Mouse (Mus musculus): ENCODE data around the gene Acaa1b. TPM values are rescaled to one million over a fixed set of nuclear protein-coding genes. Genes with fewer than 3 reads are reported as not detected.

Acaa1b gene
- polyA plus RNA-seq (2011; ENCODE audit: insufficient read depth, insufficient read length, low read depth, missing spikeins): 0.78 and 2.1 TPM in 2 replicates

- Histone ChIP-seq H3K9me3 (replicated peaks; ENCODE audit: control insufficient read depth, insufficient read depth, low read length, poor library complexity, severe bottlenecking) (no peaks in the 10 kb centered on the region), H3K36me3 (ENCODE audit: control insufficient read depth, insufficient read depth, low read length, poor library complexity, severe bottlenecking) (no peaks in the 10 kb centered on the region), H3K4me1 (ENCODE audit: control insufficient read depth, insufficient read depth, low read length) (no peaks in the 10 kb centered on the region), H3K27me3 (ENCODE audit: control insufficient read depth, insufficient read depth, low read length, poor library complexity, severe bottlenecking) (no peaks in the 10 kb centered on the region), H3K27ac (ENCODE audit: insufficient read depth, low read length) (no peak within 1 kb of the TSS), H3K9ac (ENCODE audit: low read depth, poor library complexity, severe bottlenecking) (peak within 1 kb of the TSS; percentile 82), H3K4me3 (ENCODE audit: low read depth, low read length) (peak within 1 kb of the TSS; percentile 88)
- TF ChIP-seq POLR2A (IDR thresholded peaks at IDR 0.05; ENCODE audit: insufficient read depth, low read length) (no peak), CTCF (IDR thresholded peaks at IDR 0.05; ENCODE audit: low read depth, low read length) (peak; percentile 65), EP300 (IDR thresholded peaks at IDR 0.05; ENCODE audit: insufficient read depth, low read depth, low read length) (no peak)
These were observed at the start of gene Acaa1b for GRCm38 (mm10) chr9:119156278-119157201. TSS of gene Acaa1b (minus strand) at chr9:119157093.

GRCm38 (mm10) chr9:119206666-119207065 lies 49.8 kb upstream of the Acaa1b start:
- TF ChIP-seq EP300 (IDR thresholded peaks at IDR 0.05; ENCODE audit: insufficient read depth, low read depth, low read length) (no peak), POLR2A (IDR thresholded peaks at IDR 0.05; ENCODE audit: insufficient read depth, low read length) (no peak), CTCF (IDR thresholded peaks at IDR 0.05; ENCODE audit: low read depth, low read length) (no peak)
- peaks cover 25% of the 10 kb centered on the region for H3K9me3 ChIP-seq (replicated peaks; ENCODE audit: control insufficient read depth, insufficient read depth, low read length, poor library complexity, severe bottlenecking)
- no peaks in the 10 kb centered on the region for H3K27me3 ChIP-seq (ENCODE audit: control insufficient read depth, insufficient read depth, low read length, poor library complexity, severe bottlenecking)
- no peaks in the 10 kb centered on the region for H3K4me1 ChIP-seq (ENCODE audit: control insufficient read depth, insufficient read depth, low read length)
- no peak overlapping the region for H3K4me3 ChIP-seq (ENCODE audit: low read depth, low read length)
- H3K27ac ChIP-seq (ENCODE audit: insufficient read depth, low read length): no peak overlapping the region
- H3K9ac ChIP-seq (ENCODE audit: low read depth, poor library complexity, severe bottlenecking): no peak overlapping the region
- H3K36me3 ChIP-seq (ENCODE audit: control insufficient read depth, insufficient read depth, low read length, poor library complexity, severe bottlenecking): no peaks in the 10 kb centered on the region

- no peaks in the 10 kb centered on the region for H3K27me3 ChIP-seq (ENCODE audit: control insufficient read depth, insufficient read depth, low read length, poor library complexity, severe bottlenecking)
- H3K9me3 ChIP-seq (replicated peaks; ENCODE audit: control insufficient read depth, insufficient read depth, low read length, poor library complexity, severe bottlenecking): peaks cover 23% of the 10 kb centered on the region
- TF ChIP-seq POLR2A (IDR thresholded peaks at IDR 0.05; ENCODE audit: insufficient read depth, low read length) (no peak), CTCF (IDR thresholded peaks at IDR 0.05; ENCODE audit: low read depth, low read length) (no peak), EP300 (IDR thresholded peaks at IDR 0.05; ENCODE audit: insufficient read depth, low read depth, low read length) (no peak)
- no peak overlapping the region for H3K27ac ChIP-seq (ENCODE audit: insufficient read depth, low read length)
- no peaks in the 10 kb centered on the region for H3K4me1 ChIP-seq (ENCODE audit: control insufficient read depth, insufficient read depth, low read length)
- no peak overlapping the region for H3K4me3 ChIP-seq (ENCODE audit: low read depth, low read length)
- H3K9ac ChIP-seq (ENCODE audit: low read depth, poor library complexity, severe bottlenecking): no peak overlapping the region
- no peaks in the 10 kb centered on the region for H3K36me3 ChIP-seq (ENCODE audit: control insufficient read depth, insufficient read depth, low read length, poor library complexity, severe bottlenecking)
These were observed 48.9 kb upstream of the Acaa1b start for GRCm38 (mm10) chr9:119205756-119206155.

GRCm38 (mm10) chr9:119203617-119204016 lies 46.7 kb upstream of the Acaa1b start:
- no peak for TF ChIP-seq EP300 (IDR thresholded peaks at IDR 0.05; ENCODE audit: insufficient read depth, low read depth, low read length)
- TF ChIP-seq CTCF (IDR thresholded peaks at IDR 0.05; ENCODE audit: low read depth, low read length): no peak
- no peak overlapping the region for H3K4me3 ChIP-seq (ENCODE audit: low read depth, low read length)
- H3K9me3 ChIP-seq (replicated peaks; ENCODE audit: control insufficient read depth, insufficient read depth, low read length, poor library complexity, severe bottlenecking): peaks cover 23% of the 10 kb centered on the region
- H3K27ac ChIP-seq (ENCODE audit: insufficient read depth, low read length): no peak overlapping the region
- no peaks in the 10 kb centered on the region for H3K27me3 ChIP-seq (ENCODE audit: control insufficient read depth, insufficient read depth, low read length, poor library complexity, severe bottlenecking)
- H3K36me3 ChIP-seq (ENCODE audit: control insufficient read depth, insufficient read depth, low read length, poor library complexity, severe bottlenecking): no peaks in the 10 kb centered on the region
- H3K9ac ChIP-seq (ENCODE audit: low read depth, poor library complexity, severe bottlenecking): no peak overlapping the region
- no peaks in the 10 kb centered on the region for H3K4me1 ChIP-seq (ENCODE audit: control insufficient read depth, insufficient read depth, low read length)

GRCm38 (mm10) chr9:119201653-119202052 lies 44.8 kb upstream of the Acaa1b start:
- Histone ChIP-seq H3K9ac (ENCODE audit: low read depth, poor library complexity, severe bottlenecking) (no peak overlapping the region), H3K27me3 (ENCODE audit: control insufficient read depth, insufficient read depth, low read length, poor library complexity, severe bottlenecking) (no peaks in the 10 kb centered on the region), H3K36me3 (ENCODE audit: control insufficient read depth, insufficient read depth, low read length, poor library complexity, severe bottlenecking) (no peaks in the 10 kb centered on the region), H3K9me3 (replicated peaks; ENCODE audit: control insufficient read depth, insufficient read depth, low read length, poor library complexity, severe bottlenecking) (peaks cover 23% of the 10 kb centered on the region), H3K4me3 (ENCODE audit: low read depth, low read length) (no peak overlapping the region), H3K4me1 (ENCODE audit: control insufficient read depth, insufficient read depth, low read length) (no peaks in the 10 kb centered on the region), H3K27ac (ENCODE audit: insufficient read depth, low read length) (no peak overlapping the region)
- no peak for TF ChIP-seq EP300 (IDR thresholded peaks at IDR 0.05; ENCODE audit: insufficient read depth, low read depth, low read length)
- TF ChIP-seq CTCF (IDR thresholded peaks at IDR 0.05; ENCODE audit: low read depth, low read length): no peak
- no peak for TF ChIP-seq POLR2A (IDR thresholded peaks at IDR 0.05; ENCODE audit: insufficient read depth, low read length)
